Mouse (Mus musculus): ENCODE data around the gene Sumo1. TPM values are rescaled to one million over a fixed set of nuclear protein-coding genes. Genes with fewer than 3 reads are reported as not detected.

The Sumo1 gene
- polyA plus RNA-seq, 1 experiment from 2014 or later, result 717 TPM

DNA sequence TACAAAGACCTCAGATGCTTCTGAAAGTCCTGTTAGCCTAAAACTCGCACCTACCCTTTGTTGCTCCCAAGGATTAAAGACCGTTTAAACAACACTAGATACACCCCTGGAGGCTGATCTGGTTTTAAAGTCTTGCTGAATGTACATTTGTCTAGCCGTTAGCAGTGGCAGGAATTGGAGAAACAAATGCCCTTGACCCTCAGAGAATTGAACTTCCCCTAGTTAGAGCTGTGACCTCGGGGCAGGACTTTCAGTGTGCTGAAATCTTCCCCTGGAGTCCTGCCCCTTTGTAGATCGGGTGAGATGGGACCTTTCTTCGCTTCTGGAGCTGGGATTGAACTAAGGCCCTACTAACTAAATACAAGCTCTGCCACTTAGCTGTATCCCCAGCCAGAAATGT is 41.4 kb downstream of the Sumo1 start:
- WGBS, result 38% methylated on average over 6 of the region's 6 CpGs
- H3K27me3 ChIP-seq (ENCODE audit: control insufficient read depth, insufficient read depth, low read length), result no peaks in the 10 kb centered on the region
- no peaks in the 10 kb centered on the region for H3K9me3 ChIP-seq (replicated peaks; ENCODE audit: control insufficient read depth, low read length)
- no peak overlapping the region for H3K27ac ChIP-seq (replicated peaks; ENCODE audit: low read depth, low read length)
- DNase-seq (ENCODE audit: low spot score) (no peak), ATAC-seq (replicated peaks; ENCODE audit: insufficient number of reproducible peaks, low FRiP score, low TSS enrichment, low read depth) (no peak)
- no peaks in the 10 kb centered on the region for H3K4me1 ChIP-seq (ENCODE audit: control insufficient read depth, insufficient read depth, low read length)
- H3K4me2 ChIP-seq (ENCODE audit: low read depth, low read length), result no peak overlapping the region
- no peaks in the 10 kb centered on the region for H3K36me3 ChIP-seq (replicated peaks; ENCODE audit: control insufficient read depth, insufficient read depth, low read depth, low read length)
- no peak overlapping the region for H3K4me3 ChIP-seq (ENCODE audit: low read depth, low read length)
- no peak overlapping the region for H3K9ac ChIP-seq (replicated peaks; ENCODE audit: low read length)

DNA sequence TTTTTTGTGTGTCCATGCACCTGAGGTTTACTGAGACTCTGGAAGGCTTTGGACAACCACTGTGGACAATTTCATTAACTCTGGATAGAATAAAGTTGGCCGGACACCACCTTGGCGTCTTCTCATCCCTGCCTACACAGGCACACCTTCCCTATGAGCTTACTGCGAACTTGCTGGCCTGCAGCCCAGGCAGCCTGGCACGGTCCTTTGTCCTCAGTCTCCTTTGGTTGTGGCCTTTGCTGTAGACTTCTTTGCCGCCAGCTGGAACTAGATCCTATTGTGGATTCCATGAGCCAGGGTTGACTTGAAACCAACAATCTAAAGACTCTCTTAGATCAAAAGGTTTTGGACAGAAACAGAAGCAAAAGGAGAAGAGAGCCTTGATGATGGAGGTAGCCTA is 45.2 kb downstream of the Sumo1 start:
- DNase-seq (ENCODE audit: low spot score) (no peak), ATAC-seq (replicated peaks; ENCODE audit: insufficient number of reproducible peaks, low FRiP score, low TSS enrichment, low read depth) (no peak)
- no peaks in the 10 kb centered on the region for H3K36me3 ChIP-seq (replicated peaks; ENCODE audit: control insufficient read depth, insufficient read depth, low read depth, low read length)
- H3K9me3 ChIP-seq (replicated peaks; ENCODE audit: control insufficient read depth, low read length), result no peaks in the 10 kb centered on the region
- no peak overlapping the region for H3K4me2 ChIP-seq (ENCODE audit: low read depth, low read length)
- WGBS, result 88% methylated on average over 5 of the region's 5 CpGs
- no peaks in the 10 kb centered on the region for H3K27me3 ChIP-seq (ENCODE audit: control insufficient read depth, insufficient read depth, low read length)
- no peak overlapping the region for H3K9ac ChIP-seq (replicated peaks; ENCODE audit: low read length)
- no peak overlapping the region for H3K4me3 ChIP-seq (ENCODE audit: low read depth, low read length)
- no peak overlapping the region for H3K27ac ChIP-seq (replicated peaks; ENCODE audit: low read depth, low read length)
- H3K4me1 ChIP-seq (ENCODE audit: control insufficient read depth, insufficient read depth, low read length), result no peaks in the 10 kb centered on the region

DNA sequence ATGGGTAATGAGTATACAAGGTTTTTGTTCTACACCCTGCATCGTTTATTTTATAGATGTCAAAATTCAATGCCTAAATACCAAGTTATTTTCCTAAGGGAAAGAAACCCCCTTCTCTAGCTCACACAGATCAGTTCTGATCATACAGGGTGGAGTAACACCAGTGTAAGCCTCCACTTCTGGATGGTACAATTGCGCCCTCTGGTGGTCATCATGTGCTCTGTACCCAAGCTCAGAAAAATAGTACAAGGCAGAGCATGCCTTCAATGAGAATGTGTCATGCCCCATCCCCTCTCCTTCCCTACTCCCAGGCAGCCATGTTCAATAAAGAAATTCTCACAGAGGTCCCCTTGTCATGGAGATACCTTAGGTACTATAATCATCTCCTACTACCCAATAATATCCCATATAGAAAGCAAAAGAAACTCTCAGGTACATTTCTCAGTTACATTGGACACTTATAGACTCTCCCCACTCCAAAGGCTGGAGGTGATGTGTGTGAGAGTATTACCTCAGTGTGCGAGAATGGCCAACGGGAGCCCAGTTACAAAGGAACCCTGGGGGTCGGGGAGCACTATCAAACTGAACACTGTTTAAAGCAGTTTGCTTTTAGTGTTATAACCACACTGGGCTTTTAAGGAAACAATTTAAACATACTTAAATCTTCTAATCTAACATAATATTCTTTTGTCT is 47.2 kb downstream of the Sumo1 start:
- Histone ChIP-seq H3K4me3 (ENCODE audit: low read depth, low read length) (no peak overlapping the region), H3K4me1 (ENCODE audit: control insufficient read depth, insufficient read depth, low read length) (no peaks in the 10 kb centered on the region), H3K9me3 (replicated peaks; ENCODE audit: control insufficient read depth, low read length) (no peaks in the 10 kb centered on the region), H3K4me2 (ENCODE audit: low read depth, low read length) (no peak overlapping the region), H3K9ac (replicated peaks; ENCODE audit: low read length) (no peak overlapping the region), H3K27me3 (ENCODE audit: control insufficient read depth, insufficient read depth, low read length) (no peaks in the 10 kb centered on the region), H3K27ac (replicated peaks; ENCODE audit: low read depth, low read length) (no peak overlapping the region), H3K36me3 (replicated peaks; ENCODE audit: control insufficient read depth, insufficient read depth, low read depth, low read length) (no peaks in the 10 kb centered on the region)
- peak; percentile 92 for DNase-seq (ENCODE audit: low spot score)
- WGBS, result 27% methylated on average over 5 of the region's 5 CpGs
- peak; percentile 82; the same call in 1 of the 2 replicates for ATAC-seq (replicated peaks; ENCODE audit: insufficient number of reproducible peaks, low FRiP score, low TSS enrichment, low read depth)

DNA sequence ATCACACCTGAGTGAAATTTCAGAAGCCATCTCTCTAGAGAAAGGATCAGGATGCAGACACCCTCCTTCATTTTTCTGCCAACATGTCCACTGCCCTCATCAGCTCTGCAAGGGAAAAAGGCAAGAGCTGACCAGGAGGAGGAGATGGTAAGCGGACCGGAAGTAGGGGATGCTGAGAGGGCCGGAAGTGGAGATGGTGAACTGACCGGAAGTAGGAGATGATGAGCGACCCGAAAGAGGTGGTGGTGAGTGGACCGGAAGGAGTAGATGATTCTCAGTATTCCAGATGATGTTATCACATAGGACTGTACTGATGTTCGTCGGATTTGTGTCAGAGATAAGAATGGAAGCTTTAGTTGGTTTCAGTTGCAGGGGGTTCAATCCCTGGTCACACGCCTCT is 51.4 kb downstream of the Sumo1 start:
- WGBS, result 88% methylated on average over 10 of the region's 10 CpGs
- no peak overlapping the region for H3K4me2 ChIP-seq (ENCODE audit: low read depth, low read length)
- ATAC-seq (replicated peaks; ENCODE audit: insufficient number of reproducible peaks, low FRiP score, low TSS enrichment, low read depth) (no peak), DNase-seq (ENCODE audit: low spot score) (no peak)
- no peaks in the 10 kb centered on the region for H3K27me3 ChIP-seq (ENCODE audit: control insufficient read depth, insufficient read depth, low read length)
- H3K9ac ChIP-seq (replicated peaks; ENCODE audit: low read length), result no peak overlapping the region
- H3K4me1 ChIP-seq (ENCODE audit: control insufficient read depth, insufficient read depth, low read length), result no peaks in the 10 kb centered on the region
- H3K4me3 ChIP-seq (ENCODE audit: low read depth, low read length), result no peak overlapping the region
- H3K27ac ChIP-seq (replicated peaks; ENCODE audit: low read depth, low read length), result no peak overlapping the region
- no peaks in the 10 kb centered on the region for H3K9me3 ChIP-seq (replicated peaks; ENCODE audit: control insufficient read depth, low read length)
- H3K36me3 ChIP-seq (replicated peaks; ENCODE audit: control insufficient read depth, insufficient read depth, low read depth, low read length), result no peaks in the 10 kb centered on the region

DNA sequence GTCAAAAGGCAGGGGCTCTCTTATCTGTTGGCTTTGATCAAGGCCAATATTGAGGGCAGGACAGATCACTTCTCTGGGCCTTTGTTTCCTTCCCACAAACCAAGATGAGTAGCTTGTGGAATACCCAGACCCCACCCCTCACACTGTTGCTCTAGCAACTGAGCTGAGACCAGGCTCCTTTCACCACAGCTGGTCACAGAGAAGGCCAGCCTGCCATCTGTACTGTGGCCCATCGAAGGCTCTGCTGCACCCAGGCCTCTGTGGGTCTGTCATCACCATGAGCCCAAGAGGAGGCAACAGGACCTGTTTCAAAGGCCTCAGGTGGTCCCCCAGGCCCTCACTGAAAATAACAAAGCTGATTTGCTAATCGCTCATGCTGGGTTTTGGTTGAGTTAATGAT is 55.6 kb downstream of the Sumo1 start:
- no peaks in the 10 kb centered on the region for H3K4me1 ChIP-seq (ENCODE audit: control insufficient read depth, insufficient read depth, low read length)
- no peaks in the 10 kb centered on the region for H3K36me3 ChIP-seq (replicated peaks; ENCODE audit: control insufficient read depth, insufficient read depth, low read depth, low read length)
- no peak overlapping the region for H3K4me2 ChIP-seq (ENCODE audit: low read depth, low read length)
- H3K27me3 ChIP-seq (ENCODE audit: control insufficient read depth, insufficient read depth, low read length), result no peaks in the 10 kb centered on the region
- 90% methylated on average over 2 of the region's 2 CpGs for WGBS
- ATAC-seq (replicated peaks; ENCODE audit: insufficient number of reproducible peaks, low FRiP score, low TSS enrichment, low read depth) (no peak), DNase-seq (ENCODE audit: low spot score) (no peak)
- no peaks in the 10 kb centered on the region for H3K9me3 ChIP-seq (replicated peaks; ENCODE audit: control insufficient read depth, low read length)
- H3K9ac ChIP-seq (replicated peaks; ENCODE audit: low read length), result no peak overlapping the region
- no peak overlapping the region for H3K27ac ChIP-seq (replicated peaks; ENCODE audit: low read depth, low read length)
- no peak overlapping the region for H3K4me3 ChIP-seq (ENCODE audit: low read depth, low read length)

DNA sequence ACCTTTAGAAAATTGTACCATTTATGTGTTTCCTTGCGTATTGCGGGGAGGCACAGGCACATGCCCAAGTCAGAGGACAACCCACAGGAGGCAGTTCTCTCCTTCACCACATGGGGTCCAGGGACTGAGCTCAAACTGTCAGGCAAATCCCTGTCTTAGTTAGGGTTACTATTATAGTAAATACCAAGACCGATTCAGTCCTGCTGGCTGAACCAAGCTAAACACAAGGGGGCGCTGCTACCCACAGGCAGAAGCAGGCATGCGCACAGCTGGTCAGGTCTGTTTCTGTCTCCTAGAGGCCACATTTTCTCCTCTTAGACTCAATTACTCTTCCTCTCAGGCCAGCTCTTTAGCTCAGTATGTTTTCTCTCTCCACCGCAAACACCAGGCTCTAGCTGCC is 56.8 kb downstream of the Sumo1 start:
- no peak overlapping the region for H3K27ac ChIP-seq (replicated peaks; ENCODE audit: low read depth, low read length)
- H3K4me2 ChIP-seq (ENCODE audit: low read depth, low read length), result no peak overlapping the region
- ATAC-seq (replicated peaks; ENCODE audit: insufficient number of reproducible peaks, low FRiP score, low TSS enrichment, low read depth) (no peak), DNase-seq (ENCODE audit: low spot score) (peak; percentile 75)
- no peak overlapping the region for H3K4me3 ChIP-seq (ENCODE audit: low read depth, low read length)
- H3K9me3 ChIP-seq (replicated peaks; ENCODE audit: control insufficient read depth, low read length), result no peaks in the 10 kb centered on the region
- WGBS, result 44% methylated on average over 6 of the region's 6 CpGs
- no peaks in the 10 kb centered on the region for H3K4me1 ChIP-seq (ENCODE audit: control insufficient read depth, insufficient read depth, low read length)
- no peak overlapping the region for H3K9ac ChIP-seq (replicated peaks; ENCODE audit: low read length)
- no peaks in the 10 kb centered on the region for H3K36me3 ChIP-seq (replicated peaks; ENCODE audit: control insufficient read depth, insufficient read depth, low read depth, low read length)
- no peaks in the 10 kb centered on the region for H3K27me3 ChIP-seq (ENCODE audit: control insufficient read depth, insufficient read depth, low read length)

DNA sequence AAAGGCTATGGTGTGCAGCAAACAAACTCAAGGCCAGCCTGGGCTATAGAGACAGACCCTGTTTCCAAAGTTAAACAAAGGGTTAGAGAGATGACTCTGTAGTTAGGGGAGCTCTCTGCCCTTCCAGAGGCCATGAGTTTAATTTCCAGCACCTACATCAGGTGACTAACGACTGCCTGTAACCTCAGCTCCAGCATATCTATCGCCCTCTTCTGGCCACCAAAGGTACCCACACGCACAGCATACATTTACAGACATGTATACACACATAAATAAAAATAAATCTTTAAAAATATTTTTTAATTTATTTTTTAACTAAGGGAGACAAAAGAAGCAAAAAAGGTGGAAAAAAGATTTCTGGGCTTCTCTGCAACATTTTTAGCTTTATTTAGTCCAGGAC is 59.7 kb downstream of the Sumo1 start:
- Histone ChIP-seq H3K36me3 (replicated peaks; ENCODE audit: control insufficient read depth, insufficient read depth, low read depth, low read length) (no peaks in the 10 kb centered on the region), H3K9me3 (replicated peaks; ENCODE audit: control insufficient read depth, low read length) (no peaks in the 10 kb centered on the region), H3K4me2 (ENCODE audit: low read depth, low read length) (no peak overlapping the region), H3K27ac (replicated peaks; ENCODE audit: low read depth, low read length) (no peak overlapping the region), H3K9ac (replicated peaks; ENCODE audit: low read length) (no peak overlapping the region), H3K4me1 (ENCODE audit: control insufficient read depth, insufficient read depth, low read length) (no peaks in the 10 kb centered on the region), H3K4me3 (ENCODE audit: low read depth, low read length) (no peak overlapping the region), H3K27me3 (ENCODE audit: control insufficient read depth, insufficient read depth, low read length) (no peaks in the 10 kb centered on the region)
- no peak for ATAC-seq (replicated peaks; ENCODE audit: insufficient number of reproducible peaks, low FRiP score, low TSS enrichment, low read depth)
- DNase-seq (ENCODE audit: low spot score), result no peak
- 88% methylated on average over 3 of the region's 3 CpGs for WGBS

DNA sequence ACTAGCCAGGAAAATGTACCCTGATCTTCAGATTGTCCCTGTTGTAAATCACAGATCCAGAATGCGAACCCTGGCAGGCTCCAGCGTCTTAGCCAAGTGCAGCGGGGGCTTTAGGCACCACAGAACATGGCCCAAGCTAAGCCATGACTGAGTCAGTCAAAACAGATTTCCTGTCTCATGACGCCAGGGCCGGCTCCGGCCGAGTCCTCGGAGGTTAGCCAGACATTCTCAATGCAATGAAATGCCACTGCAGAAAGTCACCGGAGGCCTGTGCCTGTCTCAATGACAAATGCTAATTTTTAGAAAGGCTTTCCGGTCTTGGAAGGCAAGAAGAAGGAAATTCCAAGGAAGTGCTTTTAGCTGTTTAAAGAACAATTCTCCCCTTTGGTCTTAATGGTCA is 60.7 kb downstream of the Sumo1 start:
- ATAC-seq (replicated peaks; ENCODE audit: insufficient number of reproducible peaks, low FRiP score, low TSS enrichment, low read depth), result no peak
- H3K36me3 ChIP-seq (replicated peaks; ENCODE audit: control insufficient read depth, insufficient read depth, low read depth, low read length), result no peaks in the 10 kb centered on the region
- H3K27me3 ChIP-seq (ENCODE audit: control insufficient read depth, insufficient read depth, low read length), result no peaks in the 10 kb centered on the region
- peak; percentile 34 for DNase-seq (ENCODE audit: low spot score)
- no peak overlapping the region for H3K9ac ChIP-seq (replicated peaks; ENCODE audit: low read length)
- no peak overlapping the region for H3K4me2 ChIP-seq (ENCODE audit: low read depth, low read length)
- 63% methylated on average over 10 of the region's 10 CpGs for WGBS
- no peaks in the 10 kb centered on the region for H3K4me1 ChIP-seq (ENCODE audit: control insufficient read depth, insufficient read depth, low read length)
- no peaks in the 10 kb centered on the region for H3K9me3 ChIP-seq (replicated peaks; ENCODE audit: control insufficient read depth, low read length)
- no peak overlapping the region for H3K4me3 ChIP-seq (ENCODE audit: low read depth, low read length)
- H3K27ac ChIP-seq (replicated peaks; ENCODE audit: low read depth, low read length), result no peak overlapping the region
